Comparison of ENCODE assay signal across 7 mouse cellular contexts in the genomic region with DNA sequence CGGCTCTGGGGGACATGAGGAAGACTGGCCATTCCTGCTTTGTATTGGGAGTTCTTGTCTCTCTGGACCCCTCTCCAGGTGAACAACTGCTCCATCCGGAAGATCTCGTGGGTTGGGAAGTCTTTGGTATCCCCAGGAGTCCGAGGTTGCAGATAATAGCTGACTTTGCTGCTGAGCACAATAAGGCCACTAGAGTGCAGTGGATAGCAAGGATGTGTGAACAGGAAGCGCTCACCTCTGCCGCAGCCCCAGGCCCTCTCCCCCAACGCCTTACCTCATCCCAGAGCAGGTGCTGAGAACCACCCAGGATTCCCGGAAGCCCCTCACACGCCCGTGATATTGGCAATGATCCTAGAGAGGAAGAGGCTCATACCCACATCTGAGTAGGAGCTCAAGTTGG. TPM values are rescaled to one million over a fixed set of nuclear protein-coding genes. Genes with fewer than 3 reads are reported as not detected.
DNase-seq lines count a peak whose midpoint lies in the region; ATAC-seq lines count a peak whose summit lies in the region.

No protein-coding gene starts in this region.

- WGBS in embryonic facial prominence, embryonic 14.5 days, result 6% methylated on average over 10 of the region's 10 CpGs
- 3% methylated on average over 10 of the region's 10 CpGs for WGBS in midbrain, embryonic 10.5 days

- H3K4me2 ChIP-seq in embryonic facial prominence, embryonic 14.5 days (ENCODE audit: low read depth, low read length), result peak overlapping the region; percentile 23; the same call in 1 of the 2 replicates

- H3K27me3 ChIP-seq in embryonic facial prominence, embryonic 14.5 days (replicated peaks; ENCODE audit: control insufficient read depth, insufficient read depth, low read length), result peaks cover 45% of the 10 kb centered on the region
- peaks cover 78% of the 10 kb centered on the region for H3K27me3 ChIP-seq in midbrain, embryonic 10.5 days (ENCODE audit: low read depth, poor library complexity, severe bottlenecking)

- ATAC-seq in CD4-positive, CD25-positive, alpha-beta regulatory T cell, adult 4 months, result peak; percentile 87
- ATAC-seq in embryonic facial prominence, embryonic 14.5 days (ENCODE audit: low read depth), result peak; percentile 35

- no peaks in the 10 kb centered on the region for H3K9me3 ChIP-seq in embryonic facial prominence, embryonic 14.5 days (ENCODE audit: control insufficient read depth, low read length)
- H3K9me3 ChIP-seq in midbrain, embryonic 10.5 days (replicated peaks), result no peaks in the 10 kb centered on the region

- no peak overlapping the region for H3K9ac ChIP-seq in embryonic facial prominence, embryonic 14.5 days (ENCODE audit: low read depth, low read length)

- no peaks in the 10 kb centered on the region for H3K36me3 ChIP-seq in embryonic facial prominence, embryonic 14.5 days (ENCODE audit: control insufficient read depth, insufficient read depth, low read length)
- H3K36me3 ChIP-seq in midbrain, embryonic 10.5 days, result no peaks in the 10 kb centered on the region

- peaks cover 32% of the 10 kb centered on the region for H3K4me1 ChIP-seq in embryonic facial prominence, embryonic 14.5 days (ENCODE audit: control insufficient read depth, insufficient read depth, low read length)
- H3K4me1 ChIP-seq in midbrain, embryonic 10.5 days, result peaks cover 38% of the 10 kb centered on the region

- H3K27ac ChIP-seq in embryonic facial prominence, embryonic 14.5 days (replicated peaks; ENCODE audit: low read depth, low read length), result no peak overlapping the region
- no peak overlapping the region for H3K27ac ChIP-seq in midbrain, embryonic 10.5 days (replicated peaks)

- DNase-seq in 3T3-L1 (ENCODE audit: low read depth, low spot score), result peak; percentile 51
- DNase-seq in embryonic facial prominence, embryonic 14.5 days (ENCODE audit: low spot score), result peak; percentile 73
- DNase-seq in kidney, adult 9 months, result peak; percentile 17
- DNase-seq in midbrain, embryonic 10.5 days (ENCODE audit: low spot score), result peak; percentile 54
- DNase-seq in left cerebral cortex, adult 8-10 months (ENCODE audit: low spot score in 2 of 2), result no peak
- no peak for DNase-seq in adrenal gland, postnatal 10 days

- no peak overlapping the region for H3K4me3 ChIP-seq in embryonic facial prominence, embryonic 14.5 days (ENCODE audit: low read depth, low read length)
- peak overlapping the region; percentile 51 for H3K4me3 ChIP-seq in midbrain, embryonic 10.5 days

RNA-seq across cellular contexts. Expression of a gene that starts 7.4 kb away (rescaled TPM):
- 1 to 10 TPM in 1 of 2 experiments, under 1 TPM in 1; 0.95 to 1.9 TPM for polyA plus RNA-seq in CD4-positive, CD25-positive, alpha-beta regulatory T cell, adult 4 months (2017; shearing (Covaris generic))
- 18.4 and 22.7 TPM in 2 replicates for polyA plus RNA-seq in embryonic facial prominence, embryonic 14.5 days (2014; fragmentation: Nextera tagmentation; extraction: Ambion mirVana)
- polyA plus RNA-seq in midbrain, embryonic 10.5 days (2016; fragmentation: Nextera tagmentation; extraction: Ambion mirVana), result 0.84 and 1.1 TPM in 2 replicates
- 1 to 10 TPM; 7.0 to 9.8 (median 9.0) TPM for total RNA-seq in left cerebral cortex, adult 8-10 months (2022)
- 1 to 10 TPM; 2.4 to 3.9 TPM for total RNA-seq in adrenal gland, postnatal 10 days (2021)

RNA-seq across cellular contexts. Expression of a gene that starts 13.3 kb away (rescaled TPM):
- polyA plus RNA-seq in CD4-positive, CD25-positive, alpha-beta regulatory T cell, adult 4 months (2017; shearing (Covaris generic)), result not detected
- 31.5 and 32.0 TPM in 2 replicates for polyA plus RNA-seq in embryonic facial prominence, embryonic 14.5 days (2014; fragmentation: Nextera tagmentation; extraction: Ambion mirVana)
- 3.6 and 3.7 TPM in 2 replicates for polyA plus RNA-seq in midbrain, embryonic 10.5 days (2016; fragmentation: Nextera tagmentation; extraction: Ambion mirVana)
- 10 to 100 TPM; 52.6 to 58.6 (median 55.9) TPM for total RNA-seq in left cerebral cortex, adult 8-10 months (2022)
- total RNA-seq in adrenal gland, postnatal 10 days (2021), result 10 to 100 TPM in 1 of 2 experiments, 1 to 10 TPM in 1; 8.5 to 15.1 TPM

RNA-seq across cellular contexts. Expression of a gene that starts 30.4 kb away (rescaled TPM):
- not detected for polyA plus RNA-seq in CD4-positive, CD25-positive, alpha-beta regulatory T cell, adult 4 months (2017; shearing (Covaris generic))
- polyA plus RNA-seq in embryonic facial prominence, embryonic 14.5 days (2014; fragmentation: Nextera tagmentation; extraction: Ambion mirVana), result 0.58 and 0.70 TPM in 2 replicates
- 0.12 TPM in 2 replicates for polyA plus RNA-seq in midbrain, embryonic 10.5 days (2016; fragmentation: Nextera tagmentation; extraction: Ambion mirVana)
- total RNA-seq in left cerebral cortex, adult 8-10 months (2022), result under 1 TPM; 0.46 to 0.65 (median 0.64) TPM
- total RNA-seq in adrenal gland, postnatal 10 days (2021), result 1 to 10 TPM; 3.8 to 3.9 TPM

Comparison
In these comparisons a context has a peak if more than half of its experiments do, and no peak if none do; other contexts are left out.
1. DNase-seq: peak in 3T3-L1 (single experiment), embryonic facial prominence, embryonic 14.5 days (single experiment), kidney, adult 9 months (single experiment) and midbrain, embryonic 10.5 days (single experiment); none in left cerebral cortex, adult 8-10 months (0 of 2) and adrenal gland, postnatal 10 days (single experiment).